Mouse (Mus musculus) brain, embryonic 14.5 days (tissue): ENCODE measurements around the gene Ireb2.

ENCODE experiments used
- CTCF ChIP-seq: fragments of 200-500 bp; IDR thresholded peaks from 2 replicates; pipeline ENCODE4 v1.5.1; 2012; ENCODE audit warnings: inconsistent platforms, mild to moderate bottlenecking, moderate library complexity, borderline replicate concordance; ENCODE audit not compliant: insufficient read depth, insufficient read length; ENCODE audit errors: extremely low read depth
- POLR2A ChIP-seq: fragments of 200-500 bp; IDR thresholded peaks from 2 replicates; pipeline ENCODE4 v1.6.1; 2012; ENCODE audit warnings: mild to moderate bottlenecking, inconsistent platforms, borderline replicate concordance; ENCODE audit not compliant: poor library complexity, insufficient read depth, insufficient read length, severe bottlenecking; ENCODE audit errors: extremely low read depth

DNA sequence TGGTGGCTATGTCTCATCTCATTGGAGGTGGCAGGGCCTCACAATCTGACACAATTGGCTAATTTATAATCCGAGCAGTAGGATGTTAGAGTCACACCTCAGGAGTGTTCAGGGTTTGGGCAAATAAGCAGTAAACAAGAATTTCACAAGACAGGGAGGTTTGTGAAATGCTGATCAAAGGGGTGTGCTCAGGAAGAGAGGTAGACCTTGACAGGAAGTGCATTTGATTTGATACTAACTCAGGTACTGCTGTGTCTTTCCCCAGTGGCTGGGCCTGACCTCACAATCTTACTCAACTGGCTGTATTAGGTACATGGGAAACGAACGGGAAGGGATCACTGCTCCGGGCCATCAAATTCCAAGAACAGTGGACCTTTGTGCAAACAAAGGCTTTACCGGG lies 21.3 kb upstream of the Ireb2 start:
- TF ChIP-seq CTCF (no peak), POLR2A (no peak)
